Mouse (Mus musculus) hindbrain, embryonic 13.5 days (tissue): ENCODE results near the gene Spn. TPM values are rescaled to one million over a fixed set of nuclear protein-coding genes. Genes with fewer than 3 reads are reported as not detected.

Experiments used
- ATAC-seq: fragments of 200-750 bp; cut with Nextera tagmentation; 2 replicates; pipeline ENCODE4 v1.8.0; 2017; ENCODE audit warnings: moderate TSS enrichment; ENCODE audit not compliant: low FRiP score
- H3K27ac ChIP-seq: fragments of 300-500 bp; sonication (generic); 2 replicates; pipeline ENCODE4 v1.5.1; 2015; ENCODE audit warnings: inconsistent platforms, mild to moderate bottlenecking, moderate library complexity
- H3K27me3 ChIP-seq: fragments of 300-500 bp; sonication (generic); 2 replicates; pipeline ENCODE4 v1.6.1; 2015; ENCODE audit warnings: mild to moderate bottlenecking, inconsistent platforms
- H3K36me3 ChIP-seq: fragments of 300-500 bp; sonication (generic); 2 replicates; pipeline ENCODE4 v1.6.1; 2015; ENCODE audit warnings: mild to moderate bottlenecking, inconsistent platforms
- H3K4me1 ChIP-seq: fragments of 300-500 bp; sonication (generic); replicated peaks from 2 replicates; pipeline ENCODE4 v1.6.1; 2015; ENCODE audit warnings: inconsistent platforms
- H3K4me2 ChIP-seq: fragments of 300-500 bp; sonication (generic); 2 replicates; pipeline ENCODE4 v1.6.1; 2015; ENCODE audit warnings: inconsistent platforms, mild to moderate bottlenecking, moderate library complexity
- H3K4me3 ChIP-seq: fragments of 300-500 bp; sonication (generic); 2 replicates; pipeline ENCODE4 v1.5.1; 2015; ENCODE audit warnings: mild to moderate bottlenecking, inconsistent platforms
- H3K9ac ChIP-seq: fragments of 300-500 bp; sonication (generic); 2 replicates; pipeline ENCODE4 v1.6.1; 2015; ENCODE audit warnings: mild to moderate bottlenecking, inconsistent platforms
- H3K9me3 ChIP-seq: fragments of 300-500 bp; sonication (generic); 2 replicates; pipeline ENCODE4 v1.6.1; 2016; ENCODE audit warnings: inconsistent platforms
- WGBS: fragments of 180-500 bp; shearing (Covaris S2); methylation state at CpG from one replicate; pipeline ENCODE4 v1.1.7; 2015; 5-methylcytosine and 5-hydroxymethylcytosine counted together
- polyA plus RNA-seq: library from polyadenylated mRNA; unstranded; fragments of >200 nt; fragmentation: Nextera tagmentation; extraction: Ambion mirVana; gene quantifications from 2 replicates; pipeline ENCODE4 v1.2.1, GENCODE M21; 2015

The Spn gene
- polyA plus RNA-seq, 1 experiment from 2014 or later, result 0.09 TPM

DNA sequence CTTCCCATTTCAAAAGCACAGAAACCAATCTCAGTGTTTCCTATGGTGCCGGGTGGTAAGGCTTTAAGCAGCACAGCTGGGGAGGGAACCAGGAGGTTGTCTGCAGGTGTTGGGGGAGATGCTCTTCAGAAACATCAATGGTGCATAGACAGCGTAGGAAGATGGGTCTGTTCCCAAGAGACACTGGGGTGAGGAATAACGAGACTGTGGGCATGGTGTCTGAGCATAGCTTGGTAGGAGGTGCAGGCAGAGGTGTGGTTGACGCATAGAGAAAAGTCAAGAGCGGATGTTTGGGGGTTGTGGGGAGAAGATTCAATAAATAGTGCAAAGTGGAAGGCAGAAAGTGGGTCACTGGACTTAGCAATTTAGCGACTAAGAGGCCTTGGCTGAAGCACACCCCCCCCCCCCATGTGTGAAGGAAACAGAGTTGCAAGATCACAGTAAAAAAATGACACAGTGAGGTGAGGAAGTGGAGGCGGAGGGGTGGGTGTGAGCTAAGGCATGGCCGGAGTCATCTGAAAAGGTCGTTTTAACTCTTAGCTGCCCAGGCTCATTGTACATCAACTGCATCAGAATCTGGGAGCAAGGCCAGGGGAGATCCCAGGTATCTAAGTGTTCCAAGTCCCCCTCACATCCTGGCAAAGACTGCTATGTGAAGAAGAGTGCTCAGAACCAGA lies 24.6 kb downstream of the Spn start:
- Histone ChIP-seq H3K9ac (no peak overlapping the region), H3K27ac (no peak overlapping the region), H3K36me3 (no peaks in the 10 kb centered on the region), H3K4me1 (0 out of 2 replicates have a peak, but pooled peaks cover 6% of the 10 kb centered on the region), H3K27me3 (0 out of 2 replicates have a peak, but pooled peaks cover 5% of the 10 kb centered on the region), H3K4me3 (no peak overlapping the region), H3K4me2 (no peak overlapping the region), H3K9me3 (no peaks in the 10 kb centered on the region)
- no peak for ATAC-seq
- 57% methylated on average over 9 of the region's 9 CpGs for WGBS

DNA sequence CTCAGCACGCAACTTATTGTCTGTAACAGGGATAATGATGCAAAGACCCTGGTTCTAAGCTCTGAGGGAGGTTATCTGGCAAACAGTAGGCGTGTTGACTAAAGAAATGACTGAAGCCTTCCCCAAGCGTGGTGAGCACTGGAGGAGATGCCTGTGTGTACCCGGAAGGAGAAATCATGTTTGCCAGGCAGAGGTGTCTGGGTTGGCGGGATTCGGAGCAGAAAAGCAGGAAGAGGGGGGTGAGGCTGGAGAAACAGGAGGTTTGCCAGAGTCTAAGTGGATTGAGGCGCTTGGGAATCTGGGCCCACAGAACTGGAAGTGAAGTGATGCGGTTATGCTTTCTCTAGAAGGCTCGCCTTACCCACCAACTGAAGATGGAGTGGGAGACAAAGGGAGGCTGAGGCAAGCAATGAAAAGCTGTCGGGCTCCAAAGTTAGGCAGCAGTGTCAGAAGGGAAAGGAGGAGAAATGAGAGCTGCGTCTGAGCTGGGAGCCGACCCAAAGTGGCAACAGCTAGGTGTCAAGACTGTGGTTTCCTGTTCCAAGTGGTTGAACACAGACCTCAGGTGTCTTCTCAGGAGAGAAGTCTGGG lies 25.3 kb downstream of the Spn start:
- 0 out of 2 replicates have a peak, but pooled peaks cover 5% of the 10 kb centered on the region for H3K27me3 ChIP-seq
- no peaks in the 10 kb centered on the region for H3K36me3 ChIP-seq
- no peak for ATAC-seq
- H3K4me3 ChIP-seq, result no peak overlapping the region
- no peak overlapping the region for H3K27ac ChIP-seq
- no peaks in the 10 kb centered on the region for H3K9me3 ChIP-seq
- 83% methylated on average over 12 of the region's 12 CpGs for WGBS
- 0 out of 2 replicates have a peak, but pooled peaks cover 4% of the 10 kb centered on the region for H3K4me1 ChIP-seq
- H3K4me2 ChIP-seq, result no peak overlapping the region
- H3K9ac ChIP-seq, result no peak overlapping the region

DNA sequence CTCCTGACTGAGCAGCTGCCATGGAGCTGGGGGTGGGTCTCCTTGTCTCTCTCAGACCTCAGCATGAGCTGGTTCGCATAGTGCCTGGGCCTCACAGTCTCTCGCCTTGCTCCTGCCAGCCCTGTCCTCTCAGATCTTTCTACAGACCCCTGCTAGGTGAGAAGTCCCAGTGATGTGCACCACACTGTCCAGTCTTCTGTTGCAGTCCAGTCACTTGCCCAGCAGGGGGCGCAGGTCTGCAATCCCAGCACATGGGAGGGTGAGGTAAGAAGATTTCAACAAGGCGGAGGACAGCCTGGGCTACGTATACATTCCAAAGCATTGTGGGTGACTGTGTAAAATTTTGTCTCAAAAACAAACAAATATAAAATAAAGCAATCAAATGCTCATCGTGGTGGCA lies 26.2 kb downstream of the Spn start:
- Histone ChIP-seq H3K9me3 (no peaks in the 10 kb centered on the region), H3K36me3 (no peaks in the 10 kb centered on the region), H3K4me3 (no peak overlapping the region), H3K4me1 (0 out of 2 replicates have a peak, but pooled peaks cover 4% of the 10 kb centered on the region), H3K4me2 (no peak overlapping the region), H3K27me3 (0 out of 2 replicates have a peak, but pooled peaks cover 5% of the 10 kb centered on the region), H3K9ac (no peak overlapping the region), H3K27ac (no peak overlapping the region)
- ATAC-seq, result no peak
- WGBS, result 47% methylated on average over 6 of the region's 6 CpGs

DNA sequence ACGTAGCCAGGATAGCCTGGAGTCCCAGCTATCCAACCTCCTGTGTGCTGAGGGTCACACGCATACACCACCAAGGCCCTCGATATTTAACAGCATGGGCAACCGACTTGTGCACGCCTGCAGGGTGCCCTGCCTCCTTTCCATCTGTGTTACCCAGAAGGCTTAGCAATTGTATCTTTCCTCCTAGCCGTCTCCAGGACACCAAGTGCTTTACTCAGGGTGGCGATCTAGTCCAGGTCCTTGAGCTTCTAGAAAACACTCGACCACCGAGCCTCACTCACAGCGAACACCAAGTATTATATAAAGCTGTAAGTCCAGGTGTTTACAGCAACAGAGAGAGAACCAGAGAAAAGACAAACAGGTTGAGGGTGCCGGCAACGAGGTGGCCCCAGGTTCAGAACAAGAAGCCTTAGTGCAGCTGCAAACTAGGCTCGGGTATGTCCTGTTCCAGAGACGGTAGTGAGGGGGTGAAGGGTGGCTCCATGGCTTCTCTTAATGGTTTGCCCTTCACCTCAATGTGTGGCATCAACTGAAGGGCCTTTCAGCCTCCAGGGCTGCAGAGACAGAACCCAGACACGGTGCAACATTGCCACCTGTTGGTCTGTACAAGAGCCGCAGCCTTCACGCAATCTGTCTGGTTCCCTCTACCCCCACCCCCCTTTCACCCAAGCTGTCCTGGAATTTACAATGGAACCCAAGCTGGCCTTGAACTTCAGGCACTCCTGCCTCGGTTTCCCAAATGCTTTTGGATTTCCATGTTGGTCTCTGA lies 27.2 kb downstream of the Spn start:
- Histone ChIP-seq H3K27ac (no peak overlapping the region), H3K4me3 (no peak overlapping the region), H3K4me1 (0 out of 2 replicates have a peak, but pooled peaks cover 4% of the 10 kb centered on the region), H3K36me3 (no peaks in the 10 kb centered on the region), H3K9me3 (no peaks in the 10 kb centered on the region), H3K27me3 (no peaks in the 10 kb centered on the region), H3K4me2 (no peak overlapping the region), H3K9ac (no peak overlapping the region)
- ATAC-seq, result peak; percentile 46; the same call in 1 of the 2 replicates
- 49% methylated on average over 18 of the region's 18 CpGs for WGBS

DNA sequence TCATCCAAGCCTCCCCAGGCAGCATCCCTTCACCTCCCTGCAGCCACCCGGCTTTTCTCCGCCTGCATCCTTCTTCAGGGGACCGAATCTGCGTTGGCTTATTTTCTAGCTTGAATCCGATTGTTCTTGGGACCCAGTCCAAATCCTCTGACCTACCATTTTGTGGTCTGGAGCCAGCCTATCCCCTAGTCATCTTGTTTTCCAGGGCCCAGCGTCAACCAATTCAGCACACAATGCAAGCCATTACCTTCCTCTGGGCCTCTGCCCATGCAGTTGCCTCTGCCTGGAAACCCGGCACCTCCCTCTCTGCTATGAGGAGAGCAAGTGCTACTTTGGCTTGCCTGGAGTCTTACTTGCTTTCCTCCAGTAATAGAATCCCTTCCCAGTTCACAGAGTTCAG lies 32.1 kb downstream of the Spn start:
- Histone ChIP-seq H3K9me3 (no peaks in the 10 kb centered on the region), H3K36me3 (no peaks in the 10 kb centered on the region), H3K27ac (peak overlapping the region; percentile 48; the same call in 1 of the 2 replicates), H3K9ac (0 out of 2 replicates have a peak overlapping the region, but pooled peaks have one; percentile 5), H3K4me3 (no peak overlapping the region), H3K4me1 (peaks cover 6% of the 10 kb centered on the region; the same call in 1 of the 2 replicates), H3K4me2 (no peak overlapping the region), H3K27me3 (no peaks in the 10 kb centered on the region)
- no peak for ATAC-seq
- WGBS, result 73% methylated on average over 7 of the region's 7 CpGs

DNA sequence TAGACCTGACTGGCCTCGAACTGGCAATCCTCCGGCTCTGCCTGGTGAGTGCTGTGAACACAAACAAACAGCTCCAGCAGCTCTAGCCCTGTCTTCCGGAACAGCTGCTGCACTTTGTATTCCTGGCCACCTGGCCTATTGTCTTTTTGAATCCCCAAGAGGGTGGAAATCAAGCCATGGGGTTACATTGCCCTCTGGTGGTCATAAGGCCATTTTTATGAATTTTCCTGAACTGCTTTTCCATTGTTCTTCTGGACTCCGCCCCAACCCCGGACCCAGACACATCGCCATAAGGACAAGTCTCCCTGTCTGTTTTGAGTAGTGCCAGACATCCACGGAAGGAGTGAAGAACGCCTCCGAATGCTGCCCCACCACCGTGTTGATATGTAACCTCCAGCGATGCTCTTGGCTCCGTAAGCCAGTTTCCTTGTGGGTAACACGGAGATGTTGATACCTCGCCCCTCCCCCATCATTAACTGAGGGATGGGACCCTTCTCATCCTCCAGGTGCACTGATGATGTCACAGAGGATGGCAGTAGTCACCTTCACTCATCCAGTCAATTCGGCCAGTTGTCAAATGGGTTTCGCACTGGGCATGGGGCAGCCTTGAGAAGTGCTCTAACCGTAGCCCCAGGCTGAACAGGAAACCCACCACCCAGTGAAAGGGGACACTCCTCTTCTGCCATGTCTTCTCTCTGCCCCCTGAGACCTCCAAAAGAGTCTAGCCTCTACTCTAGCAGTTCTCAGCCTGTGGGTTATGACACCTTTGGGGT lies 32.9 kb downstream of the Spn start:
- H3K27me3 ChIP-seq, result no peaks in the 10 kb centered on the region
- H3K9me3 ChIP-seq, result no peaks in the 10 kb centered on the region
- no peaks in the 10 kb centered on the region for H3K36me3 ChIP-seq
- H3K9ac ChIP-seq, result peak overlapping the region; percentile 43
- H3K27ac ChIP-seq, result peak overlapping the region; percentile 82
- H3K4me3 ChIP-seq, result peak overlapping the region; percentile 19
- H3K4me2 ChIP-seq, result peak overlapping the region; percentile 46
- 18% methylated on average over 17 of the region's 17 CpGs for WGBS
- ATAC-seq, result peak; percentile 80
- H3K4me1 ChIP-seq, result peaks cover 6% of the 10 kb centered on the region; the same call in 1 of the 2 replicates

DNA sequence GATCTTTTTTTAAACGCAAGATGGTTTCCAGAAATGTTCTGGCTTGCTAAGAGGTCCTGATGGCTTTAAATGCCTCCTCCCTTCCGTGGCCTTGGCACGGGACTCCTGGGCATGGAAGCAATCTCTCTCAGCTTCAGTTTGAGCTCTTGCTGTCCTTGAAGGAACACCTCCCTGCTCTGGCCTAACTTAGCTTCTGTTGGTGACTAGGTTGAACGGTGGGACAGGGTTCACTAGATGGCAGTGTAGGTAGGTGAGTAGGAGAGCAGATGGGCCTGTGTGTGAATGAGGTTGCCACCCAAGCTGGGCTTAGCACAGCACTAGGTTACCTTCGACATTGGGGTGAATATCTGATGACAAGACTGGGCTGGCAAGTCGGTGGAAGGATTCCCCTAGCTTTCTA lies 33.7 kb downstream of the Spn start:
- WGBS, result 68% methylated on average over 6 of the region's 6 CpGs
- Histone ChIP-seq H3K9ac (0 out of 2 replicates have a peak overlapping the region, but pooled peaks have one; percentile 43), H3K4me1 (peaks cover 6% of the 10 kb centered on the region; the same call in 1 of the 2 replicates), H3K9me3 (no peaks in the 10 kb centered on the region), H3K4me2 (no peak overlapping the region), H3K36me3 (no peaks in the 10 kb centered on the region), H3K27me3 (no peaks in the 10 kb centered on the region), H3K4me3 (no peak overlapping the region), H3K27ac (peak overlapping the region; percentile 82)
- ATAC-seq, result no peak

DNA sequence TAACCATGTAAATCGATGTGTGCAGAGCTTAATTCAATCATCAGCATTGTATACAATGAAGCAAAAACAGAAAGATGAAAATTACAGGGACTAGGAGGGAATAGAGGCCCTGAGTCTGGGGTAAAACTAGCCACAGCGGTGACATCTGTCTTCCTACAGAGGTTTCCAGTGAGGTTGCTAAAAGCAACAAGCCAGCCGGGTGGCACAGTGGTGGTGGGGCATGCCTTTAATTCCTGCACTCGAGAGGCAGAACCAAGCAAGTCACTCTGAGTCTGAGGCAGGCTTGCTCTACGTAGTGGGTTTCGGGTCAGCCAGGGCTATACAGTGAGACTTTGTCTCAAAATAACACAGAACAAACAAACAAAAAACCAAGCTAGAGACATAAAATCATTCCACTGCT lies 35.5 kb downstream of the Spn start:
- no peaks in the 10 kb centered on the region for H3K36me3 ChIP-seq
- H3K4me3 ChIP-seq, result no peak overlapping the region
- H3K27ac ChIP-seq, result no peak overlapping the region
- no peak overlapping the region for H3K4me2 ChIP-seq
- H3K4me1 ChIP-seq, result peaks cover 6% of the 10 kb centered on the region; the same call in 1 of the 2 replicates
- H3K9me3 ChIP-seq, result no peaks in the 10 kb centered on the region
- no peaks in the 10 kb centered on the region for H3K27me3 ChIP-seq
- no peak for ATAC-seq
- H3K9ac ChIP-seq, result no peak overlapping the region
- WGBS, result 82% methylated on average over 6 of the region's 6 CpGs

DNA sequence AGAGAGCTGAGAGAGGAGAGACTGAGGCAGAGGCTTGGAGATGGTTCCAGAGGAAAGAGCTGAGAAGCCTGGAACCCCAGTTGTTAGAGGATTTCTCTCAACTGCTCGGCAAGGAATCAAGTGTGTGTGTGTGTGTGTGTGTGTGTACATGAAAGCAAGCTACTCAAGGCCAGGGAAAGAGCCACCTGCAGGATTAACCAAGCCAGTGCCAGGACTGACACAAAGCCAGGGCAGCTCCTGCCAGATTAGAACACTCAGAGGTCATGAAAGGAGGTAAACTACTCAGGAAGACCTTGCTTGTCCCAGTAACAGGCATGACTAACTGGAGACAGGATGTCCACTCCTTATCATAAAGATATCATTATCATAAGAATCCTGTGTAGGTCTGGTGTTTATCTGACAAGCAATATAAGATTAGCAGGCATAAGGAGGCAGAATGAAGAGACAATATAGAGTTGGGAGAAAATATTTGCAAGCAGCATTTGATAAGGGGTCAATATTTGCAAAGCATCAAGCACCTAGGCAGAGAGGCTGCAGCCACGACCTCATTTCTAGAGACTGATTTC lies 36.1 kb downstream of the Spn start:
- Histone ChIP-seq H3K4me3 (no peak overlapping the region), H3K27ac (no peak overlapping the region), H3K36me3 (no peaks in the 10 kb centered on the region), H3K27me3 (no peaks in the 10 kb centered on the region), H3K9me3 (no peaks in the 10 kb centered on the region), H3K9ac (no peak overlapping the region), H3K4me1 (peaks cover 6% of the 10 kb centered on the region; the same call in 1 of the 2 replicates), H3K4me2 (no peak overlapping the region)
- WGBS, result 54% methylated on average over 2 of the region's 2 CpGs
- no peak for ATAC-seq

DNA sequence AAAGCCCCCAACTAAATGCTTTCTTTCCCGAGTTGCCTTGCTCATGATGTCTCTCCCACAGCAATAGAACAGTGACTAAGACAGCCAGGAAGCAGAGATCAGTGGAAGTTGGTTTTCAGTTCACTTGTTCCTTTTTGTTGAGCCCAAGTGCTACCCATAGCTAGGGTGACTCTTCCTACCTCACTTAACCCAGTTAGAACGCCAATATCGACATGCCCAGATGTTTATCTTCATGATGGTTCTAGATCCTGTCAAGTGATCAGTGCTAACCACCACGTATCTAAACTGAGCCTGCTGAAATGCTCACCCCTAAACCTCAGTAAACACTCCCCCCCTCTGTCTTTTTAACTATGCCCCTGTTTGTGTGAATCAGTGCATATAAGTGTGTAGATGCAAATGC lies 38.1 kb downstream of the Spn start:
- Histone ChIP-seq H3K4me1 (no peaks in the 10 kb centered on the region; the same call in 1 of the 2 replicates), H3K36me3 (no peaks in the 10 kb centered on the region), H3K9me3 (no peaks in the 10 kb centered on the region), H3K9ac (no peak overlapping the region), H3K4me3 (no peak overlapping the region), H3K27ac (no peak overlapping the region), H3K4me2 (no peak overlapping the region), H3K27me3 (no peaks in the 10 kb centered on the region)
- WGBS, result 93% methylated on average over 4 of the region's 4 CpGs
- no peak for ATAC-seq

DNA sequence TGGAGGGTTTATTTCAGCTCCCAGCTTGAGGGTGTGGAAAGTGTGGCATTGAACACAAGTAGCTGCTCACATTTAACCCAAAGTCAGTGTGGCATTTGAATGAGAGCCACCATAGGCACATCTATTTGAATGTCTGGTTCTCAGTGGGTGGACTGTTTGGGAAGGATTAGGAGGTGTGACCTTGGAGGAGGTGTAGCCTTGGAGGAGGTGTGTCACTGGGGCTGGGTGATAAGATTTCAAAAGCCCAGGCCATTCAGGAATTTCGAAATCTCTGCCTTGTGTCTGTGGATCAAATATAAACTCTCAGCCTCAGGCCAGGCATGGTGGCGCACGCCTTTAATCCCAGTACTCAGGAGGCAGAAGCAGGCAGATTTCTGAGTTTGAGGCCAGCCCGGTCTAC lies 38.7 kb downstream of the Spn start:
- no peak for ATAC-seq
- whole genome bisulfite sequencing, result 92% methylated on average over 4 of the region's 4 CpGs
- Histone ChIP-seq H3K9me3 (no peaks in the 10 kb centered on the region), H3K27me3 (no peaks in the 10 kb centered on the region), H3K4me2 (no peak overlapping the region), H3K27ac (no peak overlapping the region), H3K9ac (no peak overlapping the region), H3K4me3 (no peak overlapping the region), H3K36me3 (no peaks in the 10 kb centered on the region), H3K4me1 (no peaks in the 10 kb centered on the region; the same call in 1 of the 2 replicates)
